Mouse (Mus musculus) induced T-regulatory cell, adult 2 months (primary cell): Measurements from ENCODE around the gene Psmg3.
A peak's percentile ranks its signal among the peaks of the same experiment; 100 is the strongest.

Source experiments
- DNase-seq: peaks from one replicate; pipeline ENCODE4 v3.0.0-alpha.2; 2012; ENCODE audit warnings: low read depth

The Psmg3 gene

GRCm38 (mm10) chr5:139815964-139816363 is 10.7 kb downstream of the Psmg3 start:
- DNase-seq = no peak

GRCm38 (mm10) chr5:139813963-139814381 is 12.7 kb downstream of the Psmg3 start:
- DNase-seq = no peak

- DNase-seq = no peak
Observed at GRCm38 (mm10) chr5:139813126-139813490, 13.6 kb downstream of the Psmg3 start.

- DNase-seq = no peak
Observed at GRCm38 (mm10) chr5:139812398-139813125, 14.1 kb downstream of the Psmg3 start.

- DNase-seq = no peak
Observed at GRCm38 (mm10) chr5:139811677-139812397, 14.8 kb downstream of the Psmg3 start.

- DNase-seq = peak; percentile 42
Observed at GRCm38 (mm10) chr5:139809397-139809796, 17.3 kb downstream of the Psmg3 start.

- DNase-seq = no peak
Observed at GRCm38 (mm10) chr5:139805924-139806323, 20.8 kb downstream of the Psmg3 start.

GRCm38 (mm10) chr5:139804573-139805111 is 22.0 kb downstream of the Psmg3 start:
- DNase-seq = no peak

GRCm38 (mm10) chr5:139804107-139804551 is 22.6 kb downstream of the Psmg3 start:
- DNase-seq = no peak

- DNase-seq = peak; percentile 55
Observed at GRCm38 (mm10) chr5:139803601-139804102, 23.0 kb downstream of the Psmg3 start.

GRCm38 (mm10) chr5:139803165-139803564 is 23.5 kb downstream of the Psmg3 start:
- no peak for DNase-seq

GRCm38 (mm10) chr5:139801880-139802279 is 24.8 kb downstream of the Psmg3 start:
- no peak for DNase-seq

GRCm38 (mm10) chr5:139801231-139801630 is 25.5 kb downstream of the Psmg3 start:
- no peak for DNase-seq

- no peak for DNase-seq
Observed at GRCm38 (mm10) chr5:139799801-139800590, 26.7 kb downstream of the Psmg3 start.

GRCm38 (mm10) chr5:139799041-139799440 is 27.6 kb downstream of the Psmg3 start:
- DNase-seq = no peak

GRCm38 (mm10) chr5:139798168-139798900 is 28.4 kb downstream of the Psmg3 start:
- no peak for DNase-seq

GRCm38 (mm10) chr5:139797473-139798167 is 29.1 kb downstream of the Psmg3 start:
- no peak for DNase-seq

GRCm38 (mm10) chr5:139796900-139797299 is 29.8 kb downstream of the Psmg3 start:
- no peak for DNase-seq

GRCm38 (mm10) chr5:139796001-139796620 is 30.6 kb downstream of the Psmg3 start:
- DNase-seq = no peak

- DNase-seq = peak; percentile 37
Observed at GRCm38 (mm10) chr5:139794938-139795337, 31.7 kb downstream of the Psmg3 start.
